Mouse (Mus musculus): ENCODE measurements around the gene Zswim7. TPM values are rescaled to one million over a fixed set of nuclear protein-coding genes. Genes with fewer than 3 reads are reported as not detected.
"Not testable (repeated sequence)": the region's sequence is repeated elsewhere in the genome, so short reads cannot be mapped to it uniquely, and the experiment has no call there.

The Zswim7 gene
- total RNA-seq (2017), result 6.1 and 14.6 TPM in 2 replicates

DNA sequence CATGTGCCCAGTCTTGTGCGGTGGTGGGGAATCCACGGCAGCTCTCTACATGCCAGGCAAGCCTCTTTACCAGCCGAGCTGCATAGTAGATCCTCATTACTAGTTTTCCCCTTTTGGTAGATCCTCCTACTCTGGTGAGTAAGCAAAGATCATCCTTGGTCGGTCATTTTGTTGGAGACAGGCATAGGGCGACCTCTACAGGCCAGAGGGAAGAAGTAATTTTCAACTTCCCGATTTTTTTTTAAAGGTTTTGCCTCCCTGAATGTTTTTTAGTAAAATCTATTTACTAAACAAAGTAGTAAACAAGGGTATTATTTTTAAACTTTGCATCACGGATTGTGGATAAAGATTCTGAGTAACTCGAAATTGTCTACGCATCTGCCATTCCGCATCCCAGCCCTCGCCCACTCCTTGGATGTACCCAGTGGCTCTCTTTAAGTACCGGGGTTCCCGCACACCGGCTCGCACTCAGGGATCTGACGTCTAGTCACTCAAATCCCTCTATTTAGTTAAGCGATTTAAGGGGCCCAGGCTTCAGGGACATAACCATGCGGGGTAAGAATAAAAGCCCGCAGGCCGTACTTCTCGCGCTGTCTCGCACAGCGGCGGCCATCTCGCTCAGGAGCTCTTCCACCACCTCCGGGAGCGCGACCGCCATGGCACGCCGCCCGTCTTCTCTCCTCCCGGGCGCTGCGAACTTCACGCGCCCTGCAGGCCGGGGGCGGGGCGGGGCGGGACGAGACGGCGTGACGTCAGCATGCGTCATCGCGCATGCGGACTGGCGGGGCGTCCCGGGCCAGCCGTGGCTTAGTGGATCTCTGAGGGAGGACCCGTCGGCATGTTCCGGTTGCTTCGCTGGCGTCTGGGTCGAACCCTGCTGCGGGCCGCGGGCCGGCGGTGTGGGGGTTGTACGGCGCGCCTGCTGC is at the start of gene Zswim7, which contains the start of gene Ttc19:
Gene Zswim7, minus strand, starts transcription at position 701 of the 926 bp plus-strand sequence.
Gene Ttc19, plus strand, starts transcription at position 799 of the 926 bp plus-strand sequence.
- ATAC-seq (replicated peaks in 1 of 2; ENCODE audit: insufficient read depth in 1 of 2, low FRiP score in 2 of 2, low TSS enrichment in 1 of 2, low read depth in 1 of 2, poor library complexity in 2 of 2, severe bottlenecking in 2 of 2), result peak; percentile 67 to 83

DNA sequence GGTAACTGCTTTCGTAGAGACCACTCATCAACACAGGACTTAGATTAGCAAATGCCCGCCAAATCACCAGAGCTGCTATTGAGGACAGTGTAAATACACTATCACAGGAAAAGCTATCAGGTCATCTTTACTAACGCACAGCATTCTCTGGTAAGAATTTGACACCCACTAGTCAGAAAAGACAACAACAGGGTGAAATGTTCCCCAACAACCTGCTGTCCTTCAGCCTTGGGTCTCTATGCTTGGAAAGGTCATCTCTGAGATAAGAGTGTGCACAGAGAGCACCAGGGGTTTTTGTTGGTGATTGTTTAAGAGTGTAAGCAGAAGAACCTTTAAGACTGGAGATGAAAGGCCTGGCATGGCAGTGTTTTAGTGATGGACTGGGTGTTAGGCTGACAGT is 42.5 kb upstream of the Zswim7 start:
- no peak for ATAC-seq (replicated peaks in 1 of 2; ENCODE audit: insufficient read depth in 1 of 2, low FRiP score in 2 of 2, low TSS enrichment in 1 of 2, low read depth in 1 of 2, poor library complexity in 2 of 2, severe bottlenecking in 2 of 2)

- ATAC-seq (replicated peaks in 1 of 2; ENCODE audit: insufficient read depth in 1 of 2, low FRiP score in 2 of 2, low TSS enrichment in 1 of 2, low read depth in 1 of 2, poor library complexity in 2 of 2, severe bottlenecking in 2 of 2), result no peak
Measured at GRCm38 (mm10) chr11:62320097-62320496, 38.9 kb upstream of the Zswim7 start.

DNA sequence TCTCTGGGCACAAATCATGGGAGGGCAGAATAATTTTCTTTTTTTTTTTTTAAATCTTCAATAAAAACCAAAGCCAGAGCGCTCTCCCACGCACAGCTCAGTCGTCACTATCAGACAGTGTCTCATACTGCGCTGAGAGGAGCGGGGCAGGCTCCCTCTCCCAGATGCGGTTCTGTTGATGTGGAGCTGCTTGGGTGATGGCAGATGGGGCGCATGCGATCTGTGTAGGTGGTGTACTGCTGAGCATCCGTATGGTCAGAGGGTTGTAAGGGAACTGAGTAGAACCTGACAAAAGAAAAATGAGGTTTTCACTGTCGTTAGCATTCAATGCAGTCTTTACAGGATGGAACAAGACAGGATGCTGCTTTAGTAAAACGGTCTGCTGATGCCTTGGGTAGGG is 36.6 kb upstream of the Zswim7 start:
- no peak for ATAC-seq (replicated peaks in 1 of 2; ENCODE audit: insufficient read depth in 1 of 2, low FRiP score in 2 of 2, low TSS enrichment in 1 of 2, low read depth in 1 of 2, poor library complexity in 2 of 2, severe bottlenecking in 2 of 2)

DNA sequence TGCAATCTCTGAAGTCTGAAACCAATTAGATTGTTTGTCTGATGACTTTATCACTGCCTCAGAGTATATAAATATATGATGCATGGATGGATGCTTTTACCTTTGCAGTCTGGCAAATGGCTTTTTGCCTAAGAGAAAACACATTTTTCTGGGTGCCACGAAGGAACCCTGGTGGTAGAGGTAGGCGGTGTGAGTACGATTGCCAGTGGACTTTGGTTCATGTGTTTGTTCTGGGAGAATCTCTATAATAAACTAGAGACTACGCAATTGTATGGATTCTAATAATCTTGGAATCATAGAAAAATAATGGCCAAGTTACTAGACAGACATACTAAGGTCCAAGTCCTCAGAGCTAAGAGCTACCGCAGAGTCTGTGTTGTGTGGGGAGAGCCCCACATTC is 33.8 kb upstream of the Zswim7 start:
- ATAC-seq (replicated peaks in 1 of 2; ENCODE audit: insufficient read depth in 1 of 2, low FRiP score in 2 of 2, low TSS enrichment in 1 of 2, low read depth in 1 of 2, poor library complexity in 2 of 2, severe bottlenecking in 2 of 2), result no peak

DNA sequence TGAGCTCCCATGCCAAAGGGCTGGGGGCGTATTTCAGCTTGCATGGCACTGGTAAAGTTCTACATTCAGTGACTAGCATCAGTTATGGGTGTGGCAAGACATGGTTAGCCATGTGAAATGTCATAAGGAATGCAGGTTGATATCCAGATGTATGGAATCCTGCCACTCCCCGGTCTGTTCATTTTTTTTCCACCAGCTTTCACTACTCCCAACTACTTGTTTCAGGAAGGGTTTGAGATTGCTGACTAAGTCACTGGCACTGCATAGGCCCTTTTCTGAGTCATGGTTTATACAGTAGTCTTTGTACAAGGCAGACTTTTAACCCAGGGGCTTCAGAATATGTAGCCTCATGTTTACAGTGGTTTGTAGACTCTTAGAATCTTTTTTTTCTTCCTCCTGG is 28.1 kb upstream of the Zswim7 start:
- ATAC-seq (replicated peaks in 1 of 2; ENCODE audit: insufficient read depth in 1 of 2, low FRiP score in 2 of 2, low TSS enrichment in 1 of 2, low read depth in 1 of 2, poor library complexity in 2 of 2, severe bottlenecking in 2 of 2), result no peak

GRCm38 (mm10) chr11:62305866-62306265 is 24.7 kb upstream of the Zswim7 start:
- ATAC-seq (replicated peaks in 1 of 2; ENCODE audit: insufficient read depth in 1 of 2, low FRiP score in 2 of 2, low TSS enrichment in 1 of 2, low read depth in 1 of 2, poor library complexity in 2 of 2, severe bottlenecking in 2 of 2), result no peak

DNA sequence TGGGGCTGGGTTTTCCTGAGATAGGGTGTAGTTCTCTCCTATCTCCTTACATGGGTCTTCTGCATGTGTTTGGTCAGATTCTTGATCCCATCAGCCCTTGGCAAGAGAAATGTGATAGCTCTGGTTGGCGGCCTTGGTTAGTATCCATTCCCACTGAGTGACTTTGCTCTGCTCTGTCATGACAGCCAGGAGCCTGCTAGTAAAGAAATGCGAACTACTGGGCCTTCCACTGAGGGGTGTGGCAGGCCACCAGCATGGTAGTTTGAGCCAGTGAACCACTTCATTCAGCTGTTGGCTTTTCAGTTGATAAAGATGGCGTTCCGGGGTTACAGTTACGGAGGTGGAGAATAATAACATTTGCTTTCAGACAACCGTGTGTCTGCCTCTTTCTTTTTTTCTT is 17.7 kb upstream of the Zswim7 start:
- no peak for ATAC-seq (replicated peaks in 1 of 2; ENCODE audit: insufficient read depth in 1 of 2, low FRiP score in 2 of 2, low TSS enrichment in 1 of 2, low read depth in 1 of 2, poor library complexity in 2 of 2, severe bottlenecking in 2 of 2)

- no peak for ATAC-seq (replicated peaks in 1 of 2; ENCODE audit: insufficient read depth in 1 of 2, low FRiP score in 2 of 2, low TSS enrichment in 1 of 2, low read depth in 1 of 2, poor library complexity in 2 of 2, severe bottlenecking in 2 of 2)
Measured at GRCm38 (mm10) chr11:62294121-62294520, 12.9 kb upstream of the Zswim7 start.

- ATAC-seq (replicated peaks in 1 of 2; ENCODE audit: insufficient read depth in 1 of 2, low FRiP score in 2 of 2, low TSS enrichment in 1 of 2, low read depth in 1 of 2, poor library complexity in 2 of 2, severe bottlenecking in 2 of 2), result no peak
Measured at GRCm38 (mm10) chr11:62287700-62288099, 6.5 kb upstream of the Zswim7 start.

GRCm38 (mm10) chr11:62285020-62285419 is 3.8 kb upstream of the Zswim7 start:
- ATAC-seq (replicated peaks in 1 of 2; ENCODE audit: insufficient read depth in 1 of 2, low FRiP score in 2 of 2, low TSS enrichment in 1 of 2, low read depth in 1 of 2, poor library complexity in 2 of 2, severe bottlenecking in 2 of 2), result no peak

GRCm38 (mm10) chr11:62284020-62284419 is 2.8 kb upstream of the Zswim7 start:
- ATAC-seq (replicated peaks in 1 of 2; ENCODE audit: insufficient read depth in 1 of 2, low FRiP score in 2 of 2, low TSS enrichment in 1 of 2, low read depth in 1 of 2, poor library complexity in 2 of 2, severe bottlenecking in 2 of 2), result not testable (repeated sequence)

- ATAC-seq (replicated peaks in 1 of 2; ENCODE audit: insufficient read depth in 1 of 2, low FRiP score in 2 of 2, low TSS enrichment in 1 of 2, low read depth in 1 of 2, poor library complexity in 2 of 2, severe bottlenecking in 2 of 2), result peak in 1 of 2 experiments; percentile 13; a peak in 1 of 4 replicates
Measured at GRCm38 (mm10) chr11:62281601-62281997, 424 bp upstream of the Zswim7 start.

DNA sequence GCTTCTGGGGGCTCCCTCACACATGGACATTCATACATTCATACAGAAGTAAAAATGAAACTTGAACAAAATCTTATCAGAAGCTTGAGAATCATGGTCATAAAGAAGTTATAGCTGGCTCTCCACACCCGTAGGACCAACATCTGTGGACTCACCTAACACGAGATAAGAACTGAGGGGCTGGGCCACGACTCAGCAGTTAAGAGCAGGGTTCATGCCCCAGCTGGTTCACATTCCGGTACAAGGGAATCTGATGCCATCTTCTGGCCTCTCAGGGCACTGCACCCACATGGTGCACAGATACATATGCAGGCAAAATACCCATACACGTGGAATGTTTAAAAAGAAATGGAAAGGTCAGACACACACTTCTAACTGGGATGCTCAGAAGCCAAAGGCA is 3.1 kb downstream of the Zswim7 start:
- peak; percentile 60 to 65; a peak in 3 of 4 replicates for ATAC-seq (replicated peaks in 1 of 2; ENCODE audit: insufficient read depth in 1 of 2, low FRiP score in 2 of 2, low TSS enrichment in 1 of 2, low read depth in 1 of 2, poor library complexity in 2 of 2, severe bottlenecking in 2 of 2)

DNA sequence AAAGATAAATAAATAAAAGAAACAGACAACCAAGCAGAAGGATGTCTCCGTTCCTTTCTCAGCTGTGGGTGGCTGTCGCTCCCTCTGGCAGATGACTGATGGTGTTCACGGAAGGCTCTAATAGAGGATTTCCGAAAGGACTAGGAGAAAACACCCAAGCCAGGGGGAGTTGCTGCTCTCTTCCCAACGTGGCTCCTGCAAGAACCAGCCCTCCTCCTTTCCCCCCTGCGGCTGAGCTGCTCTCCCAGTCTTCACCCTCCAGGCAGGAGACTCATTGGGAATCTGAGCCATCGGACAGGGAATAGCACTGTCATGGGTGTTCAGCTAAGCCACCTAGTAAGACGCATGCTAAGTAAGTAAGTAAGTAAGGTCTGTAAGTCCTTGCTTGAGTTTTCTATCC is 4.1 kb downstream of the Zswim7 start:
- no peak for ATAC-seq (replicated peaks in 1 of 2; ENCODE audit: insufficient read depth in 1 of 2, low FRiP score in 2 of 2, low TSS enrichment in 1 of 2, low read depth in 1 of 2, poor library complexity in 2 of 2, severe bottlenecking in 2 of 2)

DNA sequence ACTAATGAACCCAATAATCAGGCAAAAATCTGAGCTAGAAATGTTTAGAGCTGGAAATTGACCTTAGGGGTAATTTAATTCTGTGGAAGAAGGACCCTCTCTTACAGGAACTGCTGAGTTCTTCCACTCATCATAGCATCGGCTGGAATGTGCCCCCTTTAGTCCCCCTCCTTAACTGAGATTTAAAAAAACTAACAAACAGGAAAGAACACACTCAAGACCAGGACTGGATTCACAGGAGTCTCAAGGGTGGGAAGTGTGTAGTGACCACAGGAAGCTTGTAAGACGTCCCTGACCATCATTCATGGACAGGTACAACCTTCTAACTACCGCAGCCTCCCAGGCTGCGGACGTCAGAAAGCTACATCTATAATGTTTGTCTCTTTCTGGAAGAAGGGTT is 10.3 kb downstream of the Zswim7 start:
- no peak for ATAC-seq (replicated peaks in 1 of 2; ENCODE audit: insufficient read depth in 1 of 2, low FRiP score in 2 of 2, low TSS enrichment in 1 of 2, low read depth in 1 of 2, poor library complexity in 2 of 2, severe bottlenecking in 2 of 2)

DNA sequence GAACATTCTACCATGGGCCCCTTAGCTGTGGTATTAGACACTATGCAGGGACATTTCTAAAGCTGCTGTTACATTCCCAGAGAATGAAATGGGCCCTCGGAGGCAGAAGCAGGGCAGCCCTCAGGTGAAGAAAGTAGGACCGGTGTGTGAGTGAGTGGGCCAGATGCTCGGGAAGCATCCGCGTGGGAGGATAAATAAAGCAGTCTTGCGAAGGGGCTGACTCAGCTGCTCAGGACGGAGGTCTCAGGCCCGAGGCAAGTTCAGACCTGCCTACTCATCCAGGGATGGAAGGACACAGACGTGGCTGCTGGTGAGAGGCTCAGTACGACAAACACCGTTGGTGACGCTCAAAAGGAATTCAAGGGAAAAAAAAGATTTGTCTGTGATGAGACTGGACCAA is 12.1 kb downstream of the Zswim7 start:
- no peak for ATAC-seq (replicated peaks in 1 of 2; ENCODE audit: insufficient read depth in 1 of 2, low FRiP score in 2 of 2, low TSS enrichment in 1 of 2, low read depth in 1 of 2, poor library complexity in 2 of 2, severe bottlenecking in 2 of 2)

- ATAC-seq (replicated peaks in 1 of 2; ENCODE audit: insufficient read depth in 1 of 2, low FRiP score in 2 of 2, low TSS enrichment in 1 of 2, low read depth in 1 of 2, poor library complexity in 2 of 2, severe bottlenecking in 2 of 2), result no peak
Measured at GRCm38 (mm10) chr11:62268381-62268780, 12.8 kb downstream of the Zswim7 start.

Measured in hematopoietic stem cell, adult 5-6 weeks (primary cell).